Mouse (Mus musculus) urinary bladder, adult 18-20 months (tissue): ENCODE results near the gene Mcat.
"Not testable (repeated sequence)": the region's sequence is repeated elsewhere in the genome, so short reads cannot be mapped to it uniquely, and the experiment has no call there.

Source experiments
- DNase-seq, 2 experiments: peaks; one replicate each; pipeline ENCODE4 v3.0.0; 2022; ENCODE audit warnings: low spot score in 2 of 2, mixed read lengths in 2 of 2

The Mcat gene

GRCm38 (mm10) chr15:83509950-83510804, 53.4 kb downstream of the Mcat start:
- DNase-seq, result no peak

GRCm38 (mm10) chr15:83501483-83501882, 62.1 kb downstream of the Mcat start:
- DNase-seq, result not testable (repeated sequence)

GRCm38 (mm10) chr15:83500352-83500751, 63.2 kb downstream of the Mcat start:
- DNase-seq, result no peak

GRCm38 (mm10) chr15:83499211-83499755, 64.3 kb downstream of the Mcat start:
- DNase-seq, result no peak

- no peak for DNase-seq
Observed at GRCm38 (mm10) chr15:83497299-83497698, 66.3 kb downstream of the Mcat start.
